Mouse (Mus musculus): ENCODE measurements at regions not wholly inside any gene's neighbourhood (a gene's known extent, or its start where the extent isn't known, plus 50 kb on each side); places are given as distances from the start of the nearest gene placed in this dataset.
"Not testable (repeated sequence)": the region's sequence is repeated elsewhere in the genome, so short reads cannot be mapped to it uniquely, and the experiment has no call there.

DNA sequence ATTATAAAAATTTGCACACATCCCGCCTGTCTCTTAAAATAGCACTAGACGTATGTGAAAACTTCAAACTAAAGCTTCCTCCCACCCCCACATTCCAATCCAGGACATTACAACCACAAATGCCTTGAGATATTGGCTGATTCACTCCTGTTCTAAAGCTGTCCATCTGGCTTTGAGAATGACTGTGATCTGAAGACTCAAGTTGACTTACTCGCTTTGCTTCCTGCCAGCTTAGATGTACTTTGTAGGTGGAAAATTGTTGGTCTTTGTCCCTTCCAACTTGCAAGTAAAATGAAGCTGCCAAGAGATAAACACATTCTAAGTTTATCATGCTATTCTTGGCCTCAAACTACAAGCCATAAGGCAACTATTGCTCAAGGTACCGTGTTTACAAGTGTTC is 779.7 kb downstream of the Cetn3 start:
- no peak for DNase-seq (ENCODE audit: low spot score)
- 93% methylated on average over 4 of the region's 4 CpGs for WGBS
- Histone ChIP-seq H3K36me3 (ENCODE audit: control insufficient read depth, insufficient read depth, low read length) (no peaks in the 10 kb centered on the region), H3K27ac (ENCODE audit: low read depth, low read length) (no peak overlapping the region), H3K9me3 (ENCODE audit: control insufficient read depth, low read length) (no peaks in the 10 kb centered on the region), H3K9ac (ENCODE audit: low read length) (no peak overlapping the region), H3K4me1 (ENCODE audit: control insufficient read depth, insufficient read depth, low read length) (no peaks in the 10 kb centered on the region), H3K27me3 (ENCODE audit: control insufficient read depth, insufficient read depth, low read length) (no peaks in the 10 kb centered on the region), H3K4me3 (ENCODE audit: low read depth, low read length) (no peak overlapping the region), H3K4me2 (ENCODE audit: low read depth) (no peak overlapping the region)
- no peak for ATAC-seq (ENCODE audit: insufficient read depth, low FRiP score, low TSS enrichment)

DNA sequence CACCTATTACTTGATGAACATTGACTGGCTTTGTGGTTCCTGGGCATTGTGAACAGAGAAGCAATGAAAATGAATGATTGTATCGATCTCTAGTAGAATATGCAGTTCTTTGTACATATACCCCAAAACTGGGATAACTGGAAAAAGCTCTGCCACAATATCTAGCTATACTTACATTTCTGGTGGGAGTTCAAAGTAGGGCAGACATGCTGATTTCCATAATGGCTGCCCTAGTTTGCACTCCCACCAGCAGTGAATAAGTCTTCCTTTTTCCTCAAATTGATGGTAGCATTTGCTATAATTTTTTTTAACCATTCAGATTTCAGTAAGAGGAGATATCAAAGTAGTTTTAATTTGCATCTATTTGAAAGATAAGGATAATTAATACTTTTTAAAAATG is 788.0 kb downstream of the Cetn3 start:
- Histone ChIP-seq H3K4me1 (ENCODE audit: control insufficient read depth, insufficient read depth, low read length) (no peaks in the 10 kb centered on the region), H3K27ac (ENCODE audit: low read depth, low read length) (no peak overlapping the region), H3K9ac (ENCODE audit: low read length) (no peak overlapping the region), H3K36me3 (ENCODE audit: control insufficient read depth, insufficient read depth, low read length) (no peaks in the 10 kb centered on the region), H3K27me3 (ENCODE audit: control insufficient read depth, insufficient read depth, low read length) (no peaks in the 10 kb centered on the region), H3K9me3 (ENCODE audit: control insufficient read depth, low read length) (no peaks in the 10 kb centered on the region), H3K4me3 (ENCODE audit: low read depth, low read length) (no peak overlapping the region), H3K4me2 (ENCODE audit: low read depth) (no peak overlapping the region)
- WGBS: 91% methylated on average over 1 of the region's 1 CpGs
- ATAC-seq (ENCODE audit: insufficient read depth, low FRiP score, low TSS enrichment) (no peak), DNase-seq (ENCODE audit: low spot score) (no peak)

DNA sequence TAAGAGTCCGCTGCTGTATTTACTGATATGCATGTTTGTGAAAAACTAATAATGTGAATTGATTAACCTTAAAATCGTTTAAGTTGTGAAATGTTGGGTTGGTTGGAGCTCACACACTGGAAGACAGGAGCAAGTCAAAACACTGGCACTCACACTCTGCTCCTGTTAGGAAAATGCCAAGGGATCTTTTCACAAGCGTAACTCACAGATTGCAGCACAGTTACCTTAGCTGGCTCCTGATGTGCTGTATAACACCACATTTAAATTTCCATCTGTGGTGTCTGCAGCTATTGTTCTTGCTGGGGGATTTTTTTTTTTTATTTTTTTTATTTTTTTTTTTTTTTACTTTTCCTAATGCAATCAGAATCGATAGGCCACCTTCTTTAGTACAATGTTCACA is 795.1 kb downstream of the Cetn3 start:
- no peaks in the 10 kb centered on the region for H3K9me3 ChIP-seq (ENCODE audit: control insufficient read depth, low read length)
- H3K4me1 ChIP-seq (ENCODE audit: control insufficient read depth, insufficient read depth, low read length): no peaks in the 10 kb centered on the region
- 89% methylated on average over 4 of the region's 4 CpGs for WGBS
- H3K9ac ChIP-seq (ENCODE audit: low read length): no peak overlapping the region
- DNase-seq (ENCODE audit: low spot score) (no peak), ATAC-seq (ENCODE audit: insufficient read depth, low FRiP score, low TSS enrichment) (no peak)
- H3K4me3 ChIP-seq (ENCODE audit: low read depth, low read length): no peak overlapping the region
- H3K36me3 ChIP-seq (ENCODE audit: control insufficient read depth, insufficient read depth, low read length): no peaks in the 10 kb centered on the region
- H3K4me2 ChIP-seq (ENCODE audit: low read depth): no peak overlapping the region
- no peaks in the 10 kb centered on the region for H3K27me3 ChIP-seq (ENCODE audit: control insufficient read depth, insufficient read depth, low read length)
- no peak overlapping the region for H3K27ac ChIP-seq (ENCODE audit: low read depth, low read length)

DNA sequence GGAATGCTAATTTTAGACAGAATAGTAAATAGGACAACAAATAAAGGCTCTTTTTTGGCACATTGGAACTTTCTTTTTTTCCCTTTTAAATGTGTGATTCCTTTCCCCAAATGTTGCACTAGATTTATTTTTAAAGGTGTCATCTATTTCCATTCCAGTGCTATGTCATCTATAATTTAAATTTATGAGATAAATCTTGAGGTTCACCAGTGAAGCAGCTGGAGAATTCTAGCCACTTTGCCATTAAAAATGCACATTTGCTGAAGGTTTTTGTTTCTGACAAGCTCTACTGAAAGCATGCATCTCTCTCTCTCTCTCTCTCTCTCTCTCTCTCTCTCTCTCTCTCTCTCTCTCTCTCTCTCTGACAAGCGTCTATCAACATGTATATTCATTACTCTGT is 803.5 kb downstream of the Cetn3 start:
- no peak overlapping the region for H3K27ac ChIP-seq (ENCODE audit: low read depth, low read length)
- no peaks in the 10 kb centered on the region for H3K9me3 ChIP-seq (ENCODE audit: control insufficient read depth, low read length)
- H3K36me3 ChIP-seq (ENCODE audit: control insufficient read depth, insufficient read depth, low read length): no peaks in the 10 kb centered on the region
- WGBS: 68% methylated on average over 1 of the region's 1 CpGs
- ATAC-seq (ENCODE audit: insufficient read depth, low FRiP score, low TSS enrichment): no peak
- no peak overlapping the region for H3K9ac ChIP-seq (ENCODE audit: low read length)
- no peak for DNase-seq (ENCODE audit: low spot score)
- no peaks in the 10 kb centered on the region for H3K27me3 ChIP-seq (ENCODE audit: control insufficient read depth, insufficient read depth, low read length)
- no peak overlapping the region for H3K4me3 ChIP-seq (ENCODE audit: low read depth, low read length)
- no peaks in the 10 kb centered on the region for H3K4me1 ChIP-seq (ENCODE audit: control insufficient read depth, insufficient read depth, low read length)
- H3K4me2 ChIP-seq (ENCODE audit: low read depth): no peak overlapping the region

DNA sequence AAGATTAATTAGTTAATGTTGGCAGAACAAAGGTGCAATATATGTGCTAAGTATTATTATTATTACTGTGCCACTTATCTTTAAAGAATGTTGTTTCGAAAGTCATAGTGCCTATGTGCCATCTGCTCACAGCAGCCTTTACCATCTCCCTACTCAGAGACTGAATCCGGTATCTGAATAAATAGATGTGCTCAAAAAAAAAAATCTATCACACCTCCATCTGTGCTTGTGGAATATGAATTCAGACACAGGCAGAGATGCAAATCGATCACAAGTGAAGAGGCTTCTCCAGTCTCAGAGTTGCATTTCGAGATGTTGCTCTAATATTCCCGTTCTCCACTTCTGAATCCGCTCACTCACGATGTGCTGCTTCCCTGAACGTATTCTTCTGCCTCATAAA is 811.0 kb downstream of the Cetn3 start:
- Histone ChIP-seq H3K27ac (ENCODE audit: low read depth, low read length) (no peak overlapping the region), H3K4me3 (ENCODE audit: low read depth, low read length) (no peak overlapping the region), H3K4me2 (ENCODE audit: low read depth) (no peak overlapping the region), H3K9me3 (ENCODE audit: control insufficient read depth, low read length) (no peaks in the 10 kb centered on the region), H3K9ac (ENCODE audit: low read length) (no peak overlapping the region), H3K36me3 (ENCODE audit: control insufficient read depth, insufficient read depth, low read length) (no peaks in the 10 kb centered on the region), H3K4me1 (ENCODE audit: control insufficient read depth, insufficient read depth, low read length) (no peaks in the 10 kb centered on the region), H3K27me3 (ENCODE audit: control insufficient read depth, insufficient read depth, low read length) (no peaks in the 10 kb centered on the region)
- DNase-seq (ENCODE audit: low spot score) (no peak), ATAC-seq (ENCODE audit: insufficient read depth, low FRiP score, low TSS enrichment) (no peak)
- WGBS: 90% methylated on average over 8 of the region's 8 CpGs

DNA sequence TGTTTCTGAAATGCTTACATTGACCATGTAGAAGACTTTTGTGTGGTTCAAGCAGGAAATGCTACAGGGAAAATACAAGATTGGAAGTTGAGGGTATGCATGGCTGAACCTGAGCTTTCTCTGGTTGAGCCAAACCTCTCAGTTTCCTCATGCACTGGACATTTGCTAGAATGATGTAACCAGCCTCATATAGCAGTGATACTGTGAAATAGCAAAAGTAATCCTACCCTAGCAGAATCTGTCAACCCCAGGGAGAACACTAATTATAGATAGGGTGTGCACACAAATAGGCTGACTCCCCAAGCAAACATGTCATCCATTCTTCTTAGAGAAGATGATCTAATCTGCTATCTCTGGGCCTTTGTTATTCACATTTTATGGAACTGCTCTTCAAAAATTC is 812.7 kb downstream of the Cetn3 start:
- Histone ChIP-seq H3K27ac (ENCODE audit: low read depth, low read length) (no peak overlapping the region), H3K9me3 (ENCODE audit: control insufficient read depth, low read length) (no peaks in the 10 kb centered on the region), H3K4me3 (ENCODE audit: low read depth, low read length) (no peak overlapping the region), H3K27me3 (ENCODE audit: control insufficient read depth, insufficient read depth, low read length) (no peaks in the 10 kb centered on the region), H3K4me2 (ENCODE audit: low read depth) (no peak overlapping the region), H3K9ac (ENCODE audit: low read length) (no peak overlapping the region), H3K4me1 (ENCODE audit: control insufficient read depth, insufficient read depth, low read length) (no peaks in the 10 kb centered on the region), H3K36me3 (ENCODE audit: control insufficient read depth, insufficient read depth, low read length) (no peaks in the 10 kb centered on the region)
- DNase-seq (ENCODE audit: low spot score) (no peak), ATAC-seq (ENCODE audit: insufficient read depth, low FRiP score, low TSS enrichment) (no peak)

DNA sequence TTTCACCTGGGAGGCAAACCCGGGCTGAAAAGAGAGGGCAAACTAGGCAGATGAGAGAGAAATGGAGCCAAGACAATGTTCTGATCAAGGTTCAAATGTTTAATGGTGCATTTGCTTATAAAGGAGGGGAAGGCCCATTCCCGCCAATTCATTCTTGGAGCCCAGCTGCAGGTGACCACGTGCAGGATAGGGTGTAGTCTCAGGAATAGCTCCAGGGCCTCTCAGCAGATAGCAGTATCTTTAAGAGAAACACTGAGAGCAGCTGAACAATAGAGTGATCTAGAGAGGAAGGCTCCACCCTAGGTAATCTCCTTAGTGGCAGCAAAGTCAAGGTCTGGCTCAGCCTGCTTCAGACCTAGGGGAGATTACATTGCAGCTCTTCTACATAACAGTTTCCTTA is 823.0 kb downstream of the Cetn3 start:
- not testable (repeated sequence) for H3K4me1 ChIP-seq (ENCODE audit: control insufficient read depth, insufficient read depth, low read length); DNase-seq (ENCODE audit: low spot score); H3K36me3 ChIP-seq (ENCODE audit: control insufficient read depth, insufficient read depth, low read length); H3K9ac ChIP-seq (ENCODE audit: low read length); H3K27ac ChIP-seq (ENCODE audit: low read depth, low read length); H3K4me3 ChIP-seq (ENCODE audit: low read depth, low read length); H3K27me3 ChIP-seq (ENCODE audit: control insufficient read depth, insufficient read depth, low read length); ATAC-seq (ENCODE audit: insufficient read depth, low FRiP score, low TSS enrichment); H3K4me2 ChIP-seq (ENCODE audit: low read depth); H3K9me3 ChIP-seq (ENCODE audit: control insufficient read depth, low read length)
- 72% methylated on average over 3 of the region's 3 CpGs for WGBS

DNA sequence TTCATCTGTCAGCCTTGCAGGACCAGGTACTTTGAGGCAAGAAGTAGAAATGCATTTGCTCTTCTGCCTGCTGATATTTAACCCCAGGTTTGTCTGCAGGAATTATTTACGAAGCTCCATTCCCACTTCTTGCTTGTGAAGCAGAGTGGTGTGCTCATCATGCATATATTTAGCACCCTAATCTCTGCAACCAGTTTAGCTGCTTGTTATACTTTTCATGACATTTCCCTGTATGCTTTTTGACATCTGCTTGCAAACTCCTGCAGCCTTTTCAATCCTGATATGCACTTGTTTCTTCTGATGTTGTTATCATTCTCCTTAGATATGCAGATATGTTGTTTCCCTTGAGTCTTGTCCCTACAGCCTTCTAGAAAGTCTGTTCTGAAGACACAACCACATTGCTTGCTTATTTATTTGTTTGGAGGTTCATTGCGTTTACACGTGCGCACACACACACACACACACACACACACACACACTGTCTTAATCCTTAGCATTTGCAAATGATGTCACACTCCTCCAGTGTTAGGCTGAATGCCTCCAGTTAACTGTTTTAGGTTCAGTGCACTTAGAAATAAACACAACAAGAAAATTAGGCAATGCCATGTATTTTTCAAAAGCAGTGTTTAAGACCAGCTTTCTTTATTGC is 836.3 kb downstream of the Cetn3 start:
- ATAC-seq (ENCODE audit: insufficient read depth, low FRiP score, low TSS enrichment) (no peak), DNase-seq (ENCODE audit: low spot score) (no peak)
- Histone ChIP-seq H3K27me3 (ENCODE audit: control insufficient read depth, insufficient read depth, low read length) (no peaks in the 10 kb centered on the region), H3K9me3 (ENCODE audit: control insufficient read depth, low read length) (no peaks in the 10 kb centered on the region), H3K36me3 (ENCODE audit: control insufficient read depth, insufficient read depth, low read length) (no peaks in the 10 kb centered on the region), H3K27ac (ENCODE audit: low read depth, low read length) (no peak overlapping the region), H3K4me3 (ENCODE audit: low read depth, low read length) (no peak overlapping the region), H3K9ac (ENCODE audit: low read length) (no peak overlapping the region), H3K4me1 (ENCODE audit: control insufficient read depth, insufficient read depth, low read length) (no peaks in the 10 kb centered on the region), H3K4me2 (ENCODE audit: low read depth) (no peak overlapping the region)
- 82% methylated on average over 4 of the region's 4 CpGs for WGBS

DNA sequence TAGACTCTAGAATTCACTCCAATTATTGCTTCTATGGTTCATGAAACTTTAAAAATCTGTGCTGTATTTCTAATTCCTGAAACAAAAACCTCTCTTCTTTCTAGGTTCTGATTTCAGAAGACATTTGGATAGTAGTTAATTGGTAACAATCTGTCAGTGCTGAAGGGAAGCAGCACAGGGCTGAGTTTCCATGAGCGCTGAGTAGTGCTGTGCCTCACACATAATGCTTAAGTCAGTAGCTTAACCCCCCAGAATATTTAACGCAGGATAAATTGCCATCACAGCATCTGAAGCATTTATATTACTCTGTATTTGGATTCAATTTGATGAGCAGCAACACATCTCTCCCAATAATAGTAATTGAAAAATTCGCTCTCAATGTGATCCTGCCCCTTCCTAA is 837.2 kb downstream of the Cetn3 start:
- no peak overlapping the region for H3K4me3 ChIP-seq (ENCODE audit: low read depth, low read length)
- H3K4me1 ChIP-seq (ENCODE audit: control insufficient read depth, insufficient read depth, low read length): no peaks in the 10 kb centered on the region
- no peak overlapping the region for H3K27ac ChIP-seq (ENCODE audit: low read depth, low read length)
- H3K36me3 ChIP-seq (ENCODE audit: control insufficient read depth, insufficient read depth, low read length): no peaks in the 10 kb centered on the region
- no peak for ATAC-seq (ENCODE audit: insufficient read depth, low FRiP score, low TSS enrichment)
- H3K4me2 ChIP-seq (ENCODE audit: low read depth): no peak overlapping the region
- H3K9ac ChIP-seq (ENCODE audit: low read length): no peak overlapping the region
- no peaks in the 10 kb centered on the region for H3K9me3 ChIP-seq (ENCODE audit: control insufficient read depth, low read length)
- DNase-seq (ENCODE audit: low spot score): no peak
- H3K27me3 ChIP-seq (ENCODE audit: control insufficient read depth, insufficient read depth, low read length): no peaks in the 10 kb centered on the region
- WGBS: 84% methylated on average over 3 of the region's 3 CpGs

All from neural tube, embryonic 11.5 days (tissue).